In the genomic region with DNA sequence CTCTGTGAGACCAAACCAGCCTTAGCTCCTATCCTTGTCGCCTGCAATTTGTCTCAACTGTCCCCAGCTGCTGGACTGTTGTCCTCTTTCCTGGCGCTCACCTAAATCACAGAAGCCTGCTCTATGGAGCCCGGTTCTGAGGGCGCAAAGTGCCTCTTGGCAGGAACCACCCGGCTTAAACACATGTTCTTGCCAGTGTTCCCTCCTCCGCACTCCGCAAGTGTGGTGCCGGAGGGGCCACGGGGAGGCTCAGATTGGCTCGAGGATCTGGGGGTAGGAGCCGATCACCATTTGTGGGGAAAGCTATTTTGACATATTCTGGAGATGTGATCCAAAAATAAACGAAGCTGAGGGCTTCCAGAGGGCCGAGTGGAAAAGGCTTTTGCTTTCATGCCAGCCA, we compare ENCODE assay signal across 11 mouse cellular contexts. TPM values are rescaled to one million over a fixed set of nuclear protein-coding genes. Genes with fewer than 3 reads are reported as not detected.
A peak's percentile ranks its signal among the peaks of the same experiment; 100 is the strongest.
DNase-seq lines count a peak whose midpoint lies in the region; ATAC-seq and TF ChIP-seq lines count a peak whose summit lies in the region.
"Had no signal": no experiment of that assay in that cellular context is flagged by ENCODE, and none has a peak within 500 bp of the region (broad histone marks: within the 10 kb centered on the region; RNA-seq: fewer than 3 reads in every experiment).

No protein-coding gene starts in this region.

- H3K27me3 ChIP-seq in midbrain, embryonic 13.5 days, result no peaks in the 10 kb centered on the region
- H3K27me3 ChIP-seq: CH12.LX had no signal

- H3K27ac ChIP-seq in layer of hippocampus, adult 2 months, result peak overlapping the region; percentile 2
- no peak overlapping the region for H3K27ac ChIP-seq in midbrain, embryonic 13.5 days

- peaks cover 40% of the 10 kb centered on the region for H3K36me3 ChIP-seq in midbrain, embryonic 13.5 days

- no peaks in the 10 kb centered on the region for H3K9me3 ChIP-seq in midbrain, embryonic 13.5 days

- H3K9ac ChIP-seq in midbrain, embryonic 13.5 days (replicated peaks), result no peak overlapping the region

- H3K4me2 ChIP-seq in midbrain, embryonic 13.5 days (replicated peaks), result no peak overlapping the region

- H3K4me1 ChIP-seq in midbrain, embryonic 13.5 days (replicated peaks), result peaks cover 48% of the 10 kb centered on the region

- no peak for TF ChIP-seq CTCF in layer of hippocampus, adult 2 months (conservative IDR thresholded peaks at IDR 0.05)

- 87% methylated on average over 13 of the region's 13 CpGs for WGBS in midbrain, embryonic 13.5 days

- intact Hi-C loops in heart, postnatal 14 days (cut with DNase I), result loop anchor here (2.0 to 5.0 kb wide), 2 partner anchors 151 to 203 kb away; no protein-coding TSS in a partner anchor

- ATAC-seq in midbrain, embryonic 13.5 days, result no peak
- ATAC-seq: forebrain, embryonic 16.5 days had no signal

- no peak overlapping the region for H3K4me3 ChIP-seq in layer of hippocampus, adult 2 months
- no peak overlapping the region for H3K4me3 ChIP-seq in midbrain, embryonic 13.5 days (replicated peaks)

- DNase-seq in layer of hippocampus, adult 2 months (ENCODE audit: low spot score in 2 of 2), result no peak
- DNase-seq in layer of hippocampus, postnatal 10 days (ENCODE audit: low spot score in 2 of 2), result no peak
- peak; percentile 81 for DNase-seq in brain, adult 2 months (ENCODE audit: low read depth, low spot score)
- DNase-seq in fibroblast of lung, adult 2 months (ENCODE audit: low read depth), result peak; percentile 46
- peak; percentile 50 to 59 for DNase-seq in heart, postnatal 14 days
- DNase-seq in embryo, embryonic 10.5 days (ENCODE audit: low spot score), result no peak
- DNase-seq: adrenal gland, postnatal 10 days; kidney, postnatal 36 days had no signal

RNA-seq across cellular contexts. Expression of gene Cpne5, which starts 9.9 kb away (rescaled TPM):
- total RNA-seq in layer of hippocampus, adult 2 months (2021), result 10 to 100 TPM; 34.0 to 36.3 TPM
- 10 to 100 TPM; 56.5 to 58.3 TPM for total RNA-seq in layer of hippocampus, postnatal 10 days (2021)
- total RNA-seq in heart, postnatal 14 days (2021), result 1 to 10 TPM; 2.3 to 3.9 TPM
- polyA plus RNA-seq in midbrain, embryonic 13.5 days (2015; fragmentation: Nextera tagmentation; extraction: Ambion mirVana), result 20.5 and 22.0 TPM in 2 replicates

RNA-seq across cellular contexts. Expression of gene Ppil1, which starts 16.1 kb away (rescaled TPM):
- 10 to 100 TPM; 14.8 to 16.2 TPM for total RNA-seq in layer of hippocampus, adult 2 months (2021)
- 10 to 100 TPM; 20.9 to 21.8 TPM for total RNA-seq in layer of hippocampus, postnatal 10 days (2021)
- total RNA-seq in heart, postnatal 14 days (2021), result 10 to 100 TPM; 28.8 to 33.5 TPM
- 120 and 128 TPM in 2 replicates for polyA plus RNA-seq in midbrain, embryonic 13.5 days (2015; fragmentation: Nextera tagmentation; extraction: Ambion mirVana)

RNA-seq across cellular contexts. Expression of gene BC004004, which starts 20.7 kb away (rescaled TPM):
- total RNA-seq in layer of hippocampus, adult 2 months (2021), result 10 to 100 TPM; 78.9 to 81.5 TPM
- total RNA-seq in layer of hippocampus, postnatal 10 days (2021), result 100 to 1,000 TPM in 1 of 2 experiments, 10 to 100 TPM in 1; 86.0 to 106 TPM
- total RNA-seq in heart, postnatal 14 days (2021), result 100 to 1,000 TPM; 189 to 195 TPM
- polyA plus RNA-seq in midbrain, embryonic 13.5 days (2015; fragmentation: Nextera tagmentation; extraction: Ambion mirVana), result 99.1 and 105 TPM in 2 replicates

Comparison
In these comparisons a context has a peak if more than half of its experiments do, and no peak if none do; other contexts are left out.
1. DNase-seq: peak in brain, adult 2 months (single experiment), fibroblast of lung, adult 2 months (single experiment) and heart, postnatal 14 days (2 of 2); none in layer of hippocampus, adult 2 months (0 of 2), layer of hippocampus, postnatal 10 days (0 of 2) and embryo, embryonic 10.5 days (single experiment).
2. RNA of gene Cpne5, which starts 9.9 kb away (total RNA-seq): 56.5 to 58.3 TPM in layer of hippocampus, postnatal 10 days and 34.0 to 36.3 TPM in layer of hippocampus, adult 2 months; 2.3 to 3.9 TPM in heart, postnatal 14 days; every median in the first group is over 4 times any median in the second.